Mouse (Mus musculus) myocyte (in vitro differentiated cells): ENCODE measurements around the gene Rab11fip4. TPM values are rescaled to one million over a fixed set of nuclear protein-coding genes. Genes with fewer than 3 reads are reported as not detected.

Experiments used
- H3K27me3 ChIP-seq: one replicate; pipeline ENCODE4 v1.6.1; 2011; ENCODE audit not compliant: control insufficient read depth, insufficient read depth, insufficient read length
- H3K36me3 ChIP-seq: one replicate; pipeline ENCODE4 v1.6.1; 2011; ENCODE audit not compliant: control insufficient read depth, insufficient read depth
- H3K4me2 ChIP-seq: one replicate; pipeline ENCODE4 v1.6.1; 2011; ENCODE audit warnings: low read depth, control low read depth
- H3K4me3 ChIP-seq: one replicate; pipeline ENCODE4 v1.5.1; 2011; ENCODE audit warnings: mild to moderate bottlenecking, control low read depth, moderate library complexity
- H3K79me2 ChIP-seq: one replicate; pipeline ENCODE4 v1.6.1; 2011; ENCODE audit not compliant: control insufficient read depth, insufficient read depth
- H3ac ChIP-seq: one replicate; pipeline ENCODE4 v1.6.1; 2011; ENCODE audit not compliant: control insufficient read depth, insufficient read length
- CEBPB ChIP-seq: IDR thresholded peaks from 2 replicates; pipeline ENCODE4 v1.6.1; 2011; ENCODE audit warnings: mild to moderate bottlenecking, moderate library complexity; ENCODE audit not compliant: poor library complexity, insufficient read depth, severe bottlenecking
- E2F4 ChIP-seq: IDR thresholded peaks from one replicate; pipeline ENCODE4 v1.6.1; 2011; ENCODE audit warnings: mild to moderate bottlenecking, control low read depth, moderate library complexity; ENCODE audit not compliant: insufficient read depth
- MAX ChIP-seq: IDR thresholded peaks from one replicate; pipeline ENCODE4 v1.6.1; 2011; ENCODE audit warnings: low read depth, mild to moderate bottlenecking, control low read depth
- MYOD1 ChIP-seq, 3 experiments: IDR thresholded peaks; one replicate each; pipeline ENCODE4 v1.6.1; 2011; ENCODE audit warnings: control low read depth in 2 of 3, low read depth in 2 of 3, mild to moderate bottlenecking in 2 of 3, moderate library complexity in 1 of 3; ENCODE audit not compliant: insufficient read length in 2 of 3, control insufficient read depth in 1 of 3
- MYOG ChIP-seq, 3 experiments: IDR thresholded peaks; one replicate each; pipeline ENCODE4 v1.6.1; 2011; ENCODE audit warnings: control low read depth in 2 of 3, low read depth in 2 of 3, mild to moderate bottlenecking in 2 of 3; ENCODE audit not compliant: insufficient read length in 2 of 3, control insufficient read depth in 1 of 3, insufficient read depth in 1 of 3
- POLR2A ChIP-seq: IDR thresholded peaks from one replicate; pipeline ENCODE4 v1.6.1; 2011; ENCODE audit warnings: low read depth, mild to moderate bottlenecking, control low read depth, moderate library complexity; ENCODE audit not compliant: insufficient read length
- POLR2AphosphoS2 ChIP-seq: IDR thresholded peaks from one replicate; pipeline ENCODE4 v1.6.1; 2011; ENCODE audit warnings: low read depth, control low read depth; ENCODE audit not compliant: insufficient read length
- REST ChIP-seq: IDR thresholded peaks from one replicate; pipeline ENCODE4 v1.6.1; 2011; ENCODE audit warnings: mild to moderate bottlenecking, control low read depth, moderate library complexity; ENCODE audit not compliant: insufficient read depth, insufficient read length
- SRF ChIP-seq: IDR thresholded peaks from one replicate; pipeline ENCODE4 v1.6.1; 2011; ENCODE audit warnings: low read depth; ENCODE audit not compliant: control insufficient read depth, insufficient read length
- TCF12 ChIP-seq: IDR thresholded peaks from one replicate; pipeline ENCODE4 v1.6.1; 2011; ENCODE audit warnings: mild to moderate bottlenecking, control low read depth; ENCODE audit not compliant: poor library complexity, insufficient read depth, severe bottlenecking
- TCF3 ChIP-seq: IDR thresholded peaks from one replicate; pipeline ENCODE4 v1.6.1; 2011; ENCODE audit warnings: low read depth, control low read depth; ENCODE audit not compliant: insufficient read length
- USF1 ChIP-seq: IDR thresholded peaks from one replicate; pipeline ENCODE4 v1.6.1; 2011; ENCODE audit warnings: low read depth, mild to moderate bottlenecking, control low read depth, moderate library complexity
- polyA plus RNA-seq: library from polyadenylated mRNA; unstranded; fragments of >200 nt; fragmentation: generic; extraction: Trizol; gene quantifications from one replicate; pipeline ENCODE4 v1.2.1, GENCODE M21; 2012; ENCODE audit warnings: missing spikeins

Rab11fip4 gene
- polyA plus RNA-seq, 1 experiment = 0.04 TPM

DNA sequence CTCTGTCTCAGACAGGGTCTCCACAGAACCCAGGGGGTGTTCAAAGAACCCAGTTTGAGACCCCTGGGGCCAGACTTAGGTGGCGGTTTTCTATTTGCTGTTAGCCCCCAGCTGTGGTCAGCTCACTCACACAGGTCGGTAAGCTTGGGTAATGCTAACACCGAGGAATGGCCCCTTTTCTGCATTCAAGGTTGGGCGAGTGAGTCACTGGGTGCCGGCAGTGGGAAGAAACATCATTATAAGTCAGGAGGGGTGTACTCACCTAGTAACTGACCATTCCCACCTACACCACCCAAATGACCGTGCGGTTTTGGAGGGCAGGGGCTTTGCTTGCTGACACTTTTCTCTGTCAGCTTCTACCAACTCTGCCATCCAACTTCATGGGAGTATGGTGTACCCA, 64.6 kb downstream of the Rab11fip4 start:
- TF ChIP-seq E2F4 (no peak), USF1 (no peak), MYOG (IDR thresholded peaks at IDR 0.05; ENCODE audit: control insufficient read depth in 1 of 3, insufficient read depth in 1 of 3, insufficient read length in 2 of 3, low read depth in 2 of 3) (no peak), MYOD1 (IDR thresholded peaks at IDR 0.05; ENCODE audit: control insufficient read depth in 1 of 3, insufficient read length in 2 of 3, low read depth in 2 of 3) (no peak)
- Histone ChIP-seq H3K4me2 (no peak overlapping the region), H3K27me3 (peaks cover 22% of the 10 kb centered on the region), H3K4me3 (no peak overlapping the region), H3K36me3 (no peaks in the 10 kb centered on the region), H3ac (no peak overlapping the region), H3K79me2 (no peaks in the 10 kb centered on the region)

- TF ChIP-seq MYOG (IDR thresholded peaks at IDR 0.05; ENCODE audit: control insufficient read depth in 1 of 3, insufficient read depth in 1 of 3, insufficient read length in 2 of 3, low read depth in 2 of 3) (no peak), TCF3 (no peak), POLR2AphosphoS2 (no peak), POLR2A (no peak), MYOD1 (IDR thresholded peaks at IDR 0.05; ENCODE audit: control insufficient read depth in 1 of 3, insufficient read length in 2 of 3, low read depth in 2 of 3) (no peak), USF1 (no peak), SRF (no peak), E2F4 (no peak), REST (no peak), TCF12 (no peak), MAX (no peak), CEBPB (no peak)
- H3K4me2 ChIP-seq = no peak overlapping the region
These were observed 65.5 kb downstream of the Rab11fip4 start for GRCm38 (mm10) chr11:79656491-79656890.

DNA sequence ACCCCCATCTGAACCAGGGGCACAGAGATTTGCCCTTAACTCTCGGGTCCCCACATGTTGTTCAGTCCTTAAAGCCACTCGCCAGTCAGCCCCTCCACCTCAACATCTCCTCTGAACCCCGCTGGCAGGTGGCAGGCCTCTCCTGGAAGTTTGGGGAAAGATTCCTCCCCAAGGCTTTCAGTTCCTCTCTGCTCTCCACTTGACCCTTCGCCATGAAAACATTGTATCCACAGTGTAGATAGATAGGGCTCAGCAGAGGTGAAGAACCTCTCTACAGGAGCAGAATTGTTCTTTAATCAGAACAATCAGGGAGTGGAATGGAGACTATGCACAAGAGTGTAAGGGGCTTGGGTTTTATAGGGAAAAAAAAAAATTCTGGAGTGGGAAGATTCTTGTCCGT, 66.0 kb downstream of the Rab11fip4 start:
- Histone ChIP-seq H3K36me3 (no peaks in the 10 kb centered on the region), H3K79me2 (no peaks in the 10 kb centered on the region), H3ac (no peak overlapping the region), H3K27me3 (peaks cover 35% of the 10 kb centered on the region), H3K4me3 (no peak overlapping the region), H3K4me2 (no peak overlapping the region)
- TF ChIP-seq TCF3 (no peak), MAX (no peak), E2F4 (no peak), POLR2A (no peak), TCF12 (no peak), CEBPB (no peak), MYOD1 (IDR thresholded peaks at IDR 0.05; ENCODE audit: control insufficient read depth in 1 of 3, insufficient read length in 2 of 3, low read depth in 2 of 3) (no peak), MYOG (IDR thresholded peaks at IDR 0.05; ENCODE audit: control insufficient read depth in 1 of 3, insufficient read depth in 1 of 3, insufficient read length in 2 of 3, low read depth in 2 of 3) (no peak), SRF (no peak), REST (no peak), USF1 (no peak), POLR2AphosphoS2 (no peak)

More at GRCm38 (mm10) chr11:79656491-79656890, 65.5 kb downstream of the Rab11fip4 start:
- Histone ChIP-seq H3ac (no peak overlapping the region), H3K79me2 (no peaks in the 10 kb centered on the region), H3K27me3 (peaks cover 31% of the 10 kb centered on the region), H3K4me3 (no peak overlapping the region), H3K36me3 (no peaks in the 10 kb centered on the region)

GRCm38 (mm10) chr11:79658205-79658825, 67.3 kb downstream of the Rab11fip4 start:
- TF ChIP-seq SRF (no peak), TCF12 (no peak), POLR2A (no peak), USF1 (no peak), MYOG (IDR thresholded peaks at IDR 0.05; ENCODE audit: control insufficient read depth in 1 of 3, insufficient read depth in 1 of 3, insufficient read length in 2 of 3, low read depth in 2 of 3) (no peak), POLR2AphosphoS2 (no peak), MAX (no peak), CEBPB (no peak), MYOD1 (IDR thresholded peaks at IDR 0.05; ENCODE audit: control insufficient read depth in 1 of 3, insufficient read length in 2 of 3, low read depth in 2 of 3) (no peak), E2F4 (no peak), REST (no peak), TCF3 (no peak)
- Histone ChIP-seq H3K4me2 (no peak overlapping the region), H3ac (no peak overlapping the region), H3K79me2 (no peaks in the 10 kb centered on the region), H3K4me3 (no peak overlapping the region), H3K36me3 (no peaks in the 10 kb centered on the region), H3K27me3 (peaks cover 35% of the 10 kb centered on the region)
